Mouse (Mus musculus) brain, embryonic 14.5 days (tissue): ENCODE data around the gene Cdkn1c. TPM values are rescaled to one million over a fixed set of nuclear protein-coding genes. Genes with fewer than 3 reads are reported as not detected.

ENCODE experiments used
- DNase-seq: peaks from one replicate; pipeline ENCODE4 v3.0.0-alpha.2; 2011; ENCODE audit warnings: low read depth
- CTCF ChIP-seq: fragments of 200-500 bp; IDR thresholded peaks from 2 replicates; pipeline ENCODE4 v1.5.1; 2012; ENCODE audit warnings: inconsistent platforms, mild to moderate bottlenecking, moderate library complexity, borderline replicate concordance; ENCODE audit not compliant: insufficient read depth, insufficient read length; ENCODE audit errors: extremely low read depth
- POLR2A ChIP-seq: fragments of 200-500 bp; IDR thresholded peaks from 2 replicates; pipeline ENCODE4 v1.6.1; 2012; ENCODE audit warnings: mild to moderate bottlenecking, inconsistent platforms, borderline replicate concordance; ENCODE audit not compliant: poor library complexity, insufficient read depth, insufficient read length, severe bottlenecking; ENCODE audit errors: extremely low read depth
- polyA plus RNA-seq: library from polyadenylated mRNA; depleted of rRNA; stranded (reverse); fragments of >200 nt; gene quantifications from 2 replicates; pipeline ENCODE4 v1.2.3, GENCODE M21; 2012

Gene Cdkn1c
- polyA plus RNA-seq, 1 experiment: 264 TPM

GRCm38 (mm10) chr7:143447130-143447529 is 13.7 kb downstream of the Cdkn1c start:
- no peak for DNase-seq
- TF ChIP-seq CTCF: no peak
- TF ChIP-seq POLR2A: no peak

- DNase-seq: peak; percentile 63
- TF ChIP-seq CTCF (no peak), POLR2A (no peak)
Observed at GRCm38 (mm10) chr7:143445651-143446460, 15.0 kb downstream of the Cdkn1c start.

GRCm38 (mm10) chr7:143444955-143445648 is 15.7 kb downstream of the Cdkn1c start:
- TF ChIP-seq CTCF (no peak), POLR2A (0 out of 2 replicates have a peak, but pooled peaks have one; percentile 20)
- DNase-seq: peak; percentile 84

GRCm38 (mm10) chr7:143444580-143444954 is 16.3 kb downstream of the Cdkn1c start:
- no peak for TF ChIP-seq CTCF
- TF ChIP-seq POLR2A: no peak
- DNase-seq: no peak

- TF ChIP-seq CTCF: no peak
- no peak for TF ChIP-seq POLR2A
- DNase-seq: no peak
Observed at GRCm38 (mm10) chr7:143438965-143439364, 21.9 kb downstream of the Cdkn1c start.

- TF ChIP-seq CTCF (no peak), POLR2A (0 out of 2 replicates have a peak, but pooled peaks have one; percentile 25)
- peak; percentile 82 for DNase-seq
Observed at GRCm38 (mm10) chr7:143437894-143438581, 22.8 kb downstream of the Cdkn1c start.

- peak; percentile 34 for DNase-seq
- no peak for TF ChIP-seq CTCF
Observed at GRCm38 (mm10) chr7:143437231-143437893, 23.5 kb downstream of the Cdkn1c start.

GRCm38 (mm10) chr7:143433331-143433730 is 27.5 kb downstream of the Cdkn1c start:
- peak; percentile 41 for DNase-seq
- no peak for TF ChIP-seq POLR2A
- TF ChIP-seq CTCF: no peak

- no peak for TF ChIP-seq POLR2A
- TF ChIP-seq CTCF: no peak
- DNase-seq: no peak
Observed at GRCm38 (mm10) chr7:143432631-143433030, 28.2 kb downstream of the Cdkn1c start.

GRCm38 (mm10) chr7:143428814-143429499 is 31.9 kb downstream of the Cdkn1c start:
- peak; percentile 42 for DNase-seq
- no peak for TF ChIP-seq POLR2A
- TF ChIP-seq CTCF: no peak
